Mouse (Mus musculus): Measurements from ENCODE around the gene Samd10. TPM values are rescaled to one million over a fixed set of nuclear protein-coding genes. Genes with fewer than 3 reads are reported as not detected.

The Samd10 gene
- polyA plus RNA-seq, 1 experiment from 2014 or later, result 64.4 TPM

DNA sequence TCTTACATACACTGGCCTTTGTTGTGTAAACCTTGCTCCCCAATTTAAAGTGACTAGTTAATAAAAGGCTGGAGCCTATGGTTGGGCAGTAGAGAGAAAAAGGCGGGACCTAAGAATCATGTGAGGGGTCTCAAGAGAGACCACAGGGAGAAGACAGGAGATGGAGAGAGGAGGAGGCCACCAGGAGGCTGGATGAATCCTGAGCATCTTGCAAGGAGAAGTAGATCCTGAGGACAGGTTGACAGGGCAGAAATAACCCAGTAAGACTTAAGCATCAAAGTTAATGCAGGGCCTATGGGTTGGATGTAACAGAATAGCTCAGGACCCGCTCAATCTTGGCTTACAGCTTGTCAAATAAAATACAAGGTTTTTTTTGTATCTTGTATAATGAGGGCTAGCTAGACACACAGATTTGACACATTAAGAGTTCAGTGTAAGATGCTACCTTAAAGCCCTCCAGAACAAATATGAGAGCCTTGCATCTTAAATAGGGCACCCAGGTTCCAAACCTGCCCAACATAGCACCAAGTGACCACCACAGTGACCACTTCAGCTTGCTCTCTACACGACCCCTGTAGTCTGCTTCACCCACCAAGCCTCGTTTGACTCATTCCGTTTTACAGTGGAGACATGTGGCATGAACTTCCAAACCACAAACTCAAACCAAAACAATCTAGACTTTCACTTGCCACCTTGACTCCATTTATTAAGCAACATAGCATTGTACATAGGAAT lies 19.9 kb upstream of the Samd10 start:
- Histone ChIP-seq H3K4me2 (no peak overlapping the region), H3K9ac (ENCODE audit: low read length) (no peak overlapping the region), H3K4me3 (ENCODE audit: low read depth, low read length) (no peak overlapping the region), H3K36me3 (ENCODE audit: control insufficient read depth, insufficient read depth, low read length) (peaks cover 12% of the 10 kb centered on the region), H3K4me1 (ENCODE audit: control insufficient read depth, insufficient read depth, low read length) (no peaks in the 10 kb centered on the region), H3K27me3 (ENCODE audit: control insufficient read depth, insufficient read depth, low read length) (no peaks in the 10 kb centered on the region), H3K27ac (ENCODE audit: low read depth, low read length) (no peak overlapping the region), H3K9me3 (ENCODE audit: control insufficient read depth, low read length) (no peaks in the 10 kb centered on the region)
- DNase-seq (ENCODE audit: low spot score, missing footprints) (peak; percentile 73), ATAC-seq (ENCODE audit: low FRiP score) (no peak)
- WGBS, result 92% methylated on average over 5 of the region's 5 CpGs

DNA sequence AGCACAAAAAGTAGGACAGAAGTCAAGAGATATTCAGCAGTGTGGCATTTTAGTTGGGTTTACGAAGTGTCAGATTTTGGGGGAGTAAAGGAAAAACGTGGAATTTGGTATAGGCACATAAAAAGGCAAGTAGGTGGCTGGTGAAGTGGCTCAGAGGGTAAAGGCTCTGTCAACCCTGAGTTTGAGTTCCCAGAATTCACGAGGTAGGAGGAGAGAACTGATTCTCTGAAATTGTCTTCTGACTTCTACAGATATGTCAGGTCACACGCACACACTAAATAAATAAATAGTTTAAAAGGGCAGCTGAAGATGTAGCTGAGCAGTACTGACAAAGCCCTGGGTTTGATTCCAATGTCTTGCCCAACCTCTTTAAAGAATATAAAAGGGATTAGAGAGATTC lies 3.4 kb upstream of the Samd10 start:
- Histone ChIP-seq H3K27ac (ENCODE audit: low read depth, low read length) (no peak overlapping the region), H3K4me1 (ENCODE audit: control insufficient read depth, insufficient read depth, low read length) (peaks cover 17% of the 10 kb centered on the region), H3K4me2 (no peak overlapping the region), H3K27me3 (ENCODE audit: control insufficient read depth, insufficient read depth, low read length) (no peaks in the 10 kb centered on the region), H3K36me3 (ENCODE audit: control insufficient read depth, insufficient read depth, low read length) (no peaks in the 10 kb centered on the region), H3K9me3 (ENCODE audit: control insufficient read depth, low read length) (no peaks in the 10 kb centered on the region), H3K4me3 (ENCODE audit: low read depth, low read length) (no peak overlapping the region), H3K9ac (ENCODE audit: low read length) (no peak overlapping the region)
- no peak for ATAC-seq (ENCODE audit: low FRiP score)
- no peak for DNase-seq (ENCODE audit: low spot score, missing footprints)
- WGBS, result 69% methylated on average over 4 of the region's 4 CpGs

DNA sequence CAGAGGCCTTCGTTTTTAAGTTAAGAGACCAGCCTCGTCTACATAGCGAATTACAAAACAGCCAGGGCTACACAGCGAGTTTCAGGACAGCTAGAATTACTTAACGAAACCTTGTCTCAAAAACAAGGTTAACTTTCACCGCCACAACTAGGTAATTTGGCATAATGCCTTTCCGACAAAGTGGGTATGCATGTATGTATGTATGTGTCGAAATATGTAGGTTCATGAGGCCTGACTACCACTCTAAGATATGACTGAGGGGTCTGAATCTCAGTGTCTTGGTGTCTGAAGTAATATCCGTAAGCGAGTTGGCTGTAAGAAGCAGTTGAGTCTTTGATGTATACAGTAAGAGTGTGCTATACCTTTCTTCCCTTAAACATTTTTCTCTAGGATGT lies 2.7 kb upstream of the Samd10 start:
- peak overlapping the region; percentile 84 for H3K4me3 ChIP-seq (ENCODE audit: low read depth, low read length)
- H3K4me2 ChIP-seq, result peak overlapping the region; percentile 71
- WGBS, result 28% methylated on average over 10 of the region's 10 CpGs
- DNase-seq (ENCODE audit: low spot score, missing footprints) (no peak), ATAC-seq (ENCODE audit: low FRiP score) (no peak)
- peak overlapping the region; percentile 87 for H3K9ac ChIP-seq (ENCODE audit: low read length)
- peaks cover 17% of the 10 kb centered on the region for H3K4me1 ChIP-seq (ENCODE audit: control insufficient read depth, insufficient read depth, low read length)
- no peak overlapping the region for H3K27ac ChIP-seq (ENCODE audit: low read depth, low read length)
- no peaks in the 10 kb centered on the region for H3K27me3 ChIP-seq (ENCODE audit: control insufficient read depth, insufficient read depth, low read length)
- H3K36me3 ChIP-seq (ENCODE audit: control insufficient read depth, insufficient read depth, low read length), result no peaks in the 10 kb centered on the region
- no peaks in the 10 kb centered on the region for H3K9me3 ChIP-seq (ENCODE audit: control insufficient read depth, low read length)

DNA sequence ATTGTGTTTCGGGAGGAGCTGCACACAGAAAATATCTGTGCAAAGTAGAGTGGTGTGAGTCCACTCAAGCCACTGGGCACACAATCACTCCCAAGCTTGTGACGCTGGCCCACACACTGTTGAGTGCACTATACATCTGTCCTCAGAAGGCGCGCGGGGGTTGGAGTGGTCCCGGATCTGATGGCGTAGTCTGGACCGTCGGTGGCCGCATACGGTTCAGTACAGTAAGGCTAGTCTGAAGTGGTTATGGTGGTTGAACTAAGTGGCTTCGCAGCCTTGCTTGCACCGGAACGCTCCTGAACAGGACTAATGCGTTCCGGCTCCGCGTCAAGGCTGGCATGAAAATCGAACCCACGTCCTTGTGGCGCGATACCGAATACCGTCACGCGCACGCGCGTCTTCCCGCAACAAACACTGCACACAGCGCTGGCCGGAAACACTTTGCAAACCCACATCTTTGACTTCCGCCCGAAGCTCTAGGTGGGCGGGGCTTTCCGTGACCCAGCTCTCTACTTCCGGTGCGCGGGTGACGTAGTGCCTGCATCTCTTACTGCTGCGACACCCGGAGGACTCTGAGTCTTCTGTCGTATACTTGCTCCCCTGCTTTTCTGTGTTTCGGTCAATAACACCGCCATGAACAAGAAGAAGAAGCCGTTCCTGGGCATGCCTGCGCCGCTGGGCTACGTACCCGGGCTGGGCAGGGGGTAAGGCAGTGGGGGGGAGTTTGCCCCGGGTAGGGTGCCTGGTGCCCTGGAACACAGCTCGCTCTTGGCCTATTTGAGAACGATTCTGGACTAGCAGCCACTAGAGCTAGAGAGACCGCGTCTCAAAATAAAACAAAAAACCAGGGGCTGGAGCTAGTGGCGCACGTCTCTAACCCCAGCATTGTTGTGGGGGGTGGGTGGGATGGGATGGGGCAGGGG lies 2.1 kb upstream of the Samd10 start:
- peak; percentile 100 for DNase-seq (ENCODE audit: low spot score, missing footprints)
- ATAC-seq (ENCODE audit: low FRiP score), result peak; percentile 95
- H3K27ac ChIP-seq (ENCODE audit: low read depth, low read length), result no peak overlapping the region
- no peaks in the 10 kb centered on the region for H3K9me3 ChIP-seq (ENCODE audit: control insufficient read depth, low read length)
- H3K9ac ChIP-seq (ENCODE audit: low read length), result peak overlapping the region; percentile 87
- peak overlapping the region; percentile 84 for H3K4me3 ChIP-seq (ENCODE audit: low read depth, low read length)
- peaks cover 17% of the 10 kb centered on the region for H3K4me1 ChIP-seq (ENCODE audit: control insufficient read depth, insufficient read depth, low read length)
- H3K27me3 ChIP-seq (ENCODE audit: control insufficient read depth, insufficient read depth, low read length), result no peaks in the 10 kb centered on the region
- 2% methylated on average over 57 of the region's 57 CpGs for WGBS
- H3K4me2 ChIP-seq, result peak overlapping the region; percentile 71
- H3K36me3 ChIP-seq (ENCODE audit: control insufficient read depth, insufficient read depth, low read length), result no peaks in the 10 kb centered on the region

DNA sequence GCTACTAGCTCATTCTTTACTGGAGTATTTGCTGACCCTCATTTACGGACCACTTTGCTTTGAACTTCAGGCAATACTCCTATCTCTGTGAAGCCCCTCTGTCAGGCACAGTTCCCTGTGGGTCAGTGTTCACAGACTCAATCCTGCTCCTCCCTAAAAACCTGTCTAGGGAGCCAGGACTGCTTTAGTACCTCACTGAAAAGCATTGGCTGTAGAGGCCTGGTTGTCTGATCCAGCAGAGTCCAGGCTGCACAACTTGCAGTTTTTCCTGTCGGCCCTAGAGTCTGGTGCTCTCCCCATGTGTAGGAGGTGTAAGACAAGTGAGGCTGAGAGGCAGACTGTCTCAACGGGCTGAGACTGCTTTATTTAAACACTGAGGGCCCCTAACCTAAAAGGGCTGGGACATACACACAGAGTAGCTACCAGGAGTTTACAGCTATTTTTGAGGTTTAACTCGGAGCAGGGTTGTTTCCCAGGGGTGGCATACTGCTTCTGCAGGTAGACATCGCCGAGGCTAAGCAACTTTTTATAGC lies 1.3 kb upstream of the Samd10 start:
- ATAC-seq (ENCODE audit: low FRiP score) (no peak), DNase-seq (ENCODE audit: low spot score, missing footprints) (no peak)
- peaks cover 17% of the 10 kb centered on the region for H3K4me1 ChIP-seq (ENCODE audit: control insufficient read depth, insufficient read depth, low read length)
- H3K36me3 ChIP-seq (ENCODE audit: control insufficient read depth, insufficient read depth, low read length), result no peaks in the 10 kb centered on the region
- H3K9ac ChIP-seq (ENCODE audit: low read length), result peak overlapping the region; percentile 87
- H3K27ac ChIP-seq (ENCODE audit: low read depth, low read length), result no peak overlapping the region
- H3K4me2 ChIP-seq, result peak overlapping the region; percentile 71
- WGBS, result 72% methylated on average over 6 of the region's 6 CpGs
- peak overlapping the region; percentile 84 for H3K4me3 ChIP-seq (ENCODE audit: low read depth, low read length)
- no peaks in the 10 kb centered on the region for H3K9me3 ChIP-seq (ENCODE audit: control insufficient read depth, low read length)
- no peaks in the 10 kb centered on the region for H3K27me3 ChIP-seq (ENCODE audit: control insufficient read depth, insufficient read depth, low read length)

DNA sequence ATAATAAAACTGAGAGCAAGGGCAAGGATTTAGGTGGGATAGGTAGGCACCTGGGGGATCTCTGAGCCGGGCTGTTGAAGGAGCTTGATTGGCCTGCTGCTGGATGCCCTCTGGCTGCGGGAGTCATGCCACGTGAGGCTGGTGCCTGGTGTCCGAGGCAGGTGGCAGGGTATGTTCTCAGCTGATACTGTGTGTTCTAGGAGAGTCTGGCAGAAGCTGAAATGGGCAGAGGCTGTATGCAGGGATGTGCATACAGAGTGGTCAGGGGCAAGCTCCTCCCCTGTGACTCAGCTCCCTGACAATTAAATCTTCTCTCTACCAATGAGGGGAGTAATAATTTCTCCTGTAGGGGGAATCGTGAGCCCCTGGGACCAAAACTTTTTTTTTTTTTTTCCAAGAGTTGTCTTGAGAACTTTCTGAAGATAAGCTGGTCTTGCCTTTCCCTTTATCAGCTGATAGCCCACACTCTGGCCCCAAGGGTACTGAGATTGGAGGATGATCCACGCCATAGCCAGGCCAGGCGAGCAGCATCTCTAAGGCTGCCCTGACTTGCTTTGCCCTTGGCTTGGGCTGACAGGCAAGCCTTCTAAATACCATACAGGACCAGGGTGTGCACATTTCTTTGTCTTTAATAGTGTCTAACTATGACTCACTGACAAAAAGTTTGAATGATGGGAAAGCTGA lies 1.5 kb downstream of the Samd10 start:
- ATAC-seq (ENCODE audit: low FRiP score), result no peak
- H3K4me1 ChIP-seq (ENCODE audit: control insufficient read depth, insufficient read depth, low read length), result peaks cover 20% of the 10 kb centered on the region
- H3K9me3 ChIP-seq (ENCODE audit: control insufficient read depth, low read length), result no peaks in the 10 kb centered on the region
- no peaks in the 10 kb centered on the region for H3K27me3 ChIP-seq (ENCODE audit: control insufficient read depth, insufficient read depth, low read length)
- H3K4me2 ChIP-seq, result peak overlapping the region; percentile 93
- no peaks in the 10 kb centered on the region for H3K36me3 ChIP-seq (ENCODE audit: control insufficient read depth, insufficient read depth, low read length)
- DNase-seq (ENCODE audit: low spot score, missing footprints), result peak; percentile 77
- H3K4me3 ChIP-seq (ENCODE audit: low read depth, low read length), result no peak overlapping the region
- no peak overlapping the region for H3K9ac ChIP-seq (ENCODE audit: low read length)
- H3K27ac ChIP-seq (ENCODE audit: low read depth, low read length), result no peak overlapping the region
- 70% methylated on average over 7 of the region's 7 CpGs for WGBS

DNA sequence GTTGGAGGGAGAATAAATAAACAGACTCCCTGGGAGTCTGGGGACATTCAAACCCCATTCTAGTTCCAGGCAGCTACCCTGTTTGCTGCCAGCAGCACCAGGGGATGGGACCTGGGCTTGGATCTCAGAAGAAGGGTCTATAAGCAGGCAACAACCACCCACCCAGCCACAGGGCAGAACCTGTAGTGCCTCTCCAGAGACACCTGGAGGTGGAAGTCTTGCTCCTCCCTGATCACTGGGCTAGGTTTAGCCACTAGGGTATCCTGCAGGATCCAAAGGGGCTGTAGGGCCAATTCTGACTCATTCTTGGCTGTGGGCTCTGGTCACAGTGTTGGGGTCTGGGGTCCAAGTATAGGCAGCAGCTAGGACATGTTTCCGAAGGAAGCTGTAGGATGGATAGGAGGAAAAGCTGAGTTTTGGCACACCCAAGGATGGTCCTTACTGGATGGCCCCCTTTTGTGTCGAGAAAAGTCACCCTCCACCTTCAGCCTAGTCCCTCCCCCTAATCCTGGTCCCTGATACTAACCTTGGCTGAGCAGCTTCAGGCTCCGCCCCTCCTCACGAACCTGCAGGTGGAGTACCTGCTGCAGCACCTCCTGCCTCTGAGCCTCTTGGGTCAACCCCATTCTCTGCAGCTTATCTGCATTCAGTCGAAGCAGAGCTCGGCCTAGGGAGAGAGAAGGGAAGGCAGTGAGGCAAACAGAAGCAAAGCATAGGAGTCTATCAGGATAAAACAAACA lies 2.6 kb downstream of the Samd10 start:
- no peaks in the 10 kb centered on the region for H3K9me3 ChIP-seq (ENCODE audit: control insufficient read depth, low read length)
- H3K9ac ChIP-seq (ENCODE audit: low read length), result no peak overlapping the region
- no peak for ATAC-seq (ENCODE audit: low FRiP score)
- no peak for DNase-seq (ENCODE audit: low spot score, missing footprints)
- no peak overlapping the region for H3K4me3 ChIP-seq (ENCODE audit: low read depth, low read length)
- H3K27me3 ChIP-seq (ENCODE audit: control insufficient read depth, insufficient read depth, low read length), result no peaks in the 10 kb centered on the region
- no peak overlapping the region for H3K4me2 ChIP-seq
- 59% methylated on average over 6 of the region's 6 CpGs for WGBS
- H3K4me1 ChIP-seq (ENCODE audit: control insufficient read depth, insufficient read depth, low read length), result peaks cover 21% of the 10 kb centered on the region
- no peaks in the 10 kb centered on the region for H3K36me3 ChIP-seq (ENCODE audit: control insufficient read depth, insufficient read depth, low read length)
- no peak overlapping the region for H3K27ac ChIP-seq (ENCODE audit: low read depth, low read length)

DNA sequence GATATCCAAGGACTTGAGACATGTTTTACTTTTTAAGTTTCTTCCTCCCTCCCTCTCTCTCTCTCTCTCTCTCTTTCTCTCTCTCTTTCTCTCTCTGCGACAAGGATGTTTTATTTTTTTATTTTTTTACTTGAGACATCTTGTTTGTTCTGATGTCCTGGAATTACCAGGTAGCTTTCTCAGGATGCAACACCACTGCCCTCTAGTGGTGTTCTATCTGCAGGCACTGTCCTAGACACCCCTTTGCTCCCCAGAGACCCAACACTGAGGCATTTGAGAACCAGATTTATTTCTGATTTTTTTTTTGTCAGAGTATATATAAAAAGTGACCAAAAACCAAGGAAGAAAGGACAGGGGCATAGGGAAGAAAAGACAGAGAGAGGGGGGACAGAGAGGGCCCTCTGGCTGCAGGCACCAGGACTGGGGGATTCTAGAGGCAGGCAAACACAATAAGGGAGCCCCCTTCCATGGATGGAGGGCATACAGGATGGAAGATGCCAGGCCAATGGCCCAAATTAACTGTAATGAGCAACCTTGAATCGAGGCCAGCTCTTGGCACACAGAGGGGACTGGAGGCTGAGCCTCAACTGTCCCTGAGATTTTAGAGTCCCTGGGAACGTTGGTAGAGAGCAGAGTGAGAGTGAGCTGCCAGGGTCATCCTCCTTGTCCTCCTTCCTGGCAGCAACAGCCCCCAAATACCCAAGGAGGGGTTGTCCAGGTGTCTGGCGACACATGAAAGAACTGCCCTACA lies 3.9 kb downstream of the Samd10 start:
- DNase-seq (ENCODE audit: low spot score, missing footprints), result no peak
- Histone ChIP-seq H3K27me3 (ENCODE audit: control insufficient read depth, insufficient read depth, low read length) (no peaks in the 10 kb centered on the region), H3K4me3 (ENCODE audit: low read depth, low read length) (no peak overlapping the region), H3K4me1 (ENCODE audit: control insufficient read depth, insufficient read depth, low read length) (peaks cover 19% of the 10 kb centered on the region), H3K9ac (ENCODE audit: low read length) (no peak overlapping the region), H3K36me3 (ENCODE audit: control insufficient read depth, insufficient read depth, low read length) (no peaks in the 10 kb centered on the region), H3K4me2 (no peak overlapping the region), H3K27ac (ENCODE audit: low read depth, low read length) (no peak overlapping the region), H3K9me3 (ENCODE audit: control insufficient read depth, low read length) (no peaks in the 10 kb centered on the region)
- 81% methylated on average over 4 of the region's 4 CpGs for WGBS
- ATAC-seq (ENCODE audit: low FRiP score), result no peak

All from midbrain, embryonic 11.5 days (tissue).